Mouse (Mus musculus) neutrophil, adult 5-6 weeks (primary cell): ENCODE data around the gene Gm4305. TPM values are rescaled to one million over a fixed set of nuclear protein-coding genes. Genes with fewer than 3 reads are reported as not detected.
"Not testable (repeated sequence)": the region's sequence is repeated elsewhere in the genome, so short reads cannot be mapped to it uniquely, and the experiment has no call there.

ENCODE experiments used
- ATAC-seq: fragments of 151-379, 151-347 bp; 2 replicates; pipeline ENCODE4 v1.8.0; 2017; ENCODE audit warnings: mild to moderate bottlenecking, moderate TSS enrichment; ENCODE audit not compliant: insufficient number of reproducible peaks, poor library complexity, low FRiP score, severe bottlenecking; ENCODE audit errors: extremely low read depth
- total RNA-seq: library from RNA; stranded (forward); fragments of 200-1000 nt; gene quantifications from 2 replicates; pipeline ENCODE4 v1.2.3, GENCODE M21; 2017

Gene Gm4305
- not detected in 2 replicates for total RNA-seq

- not testable (repeated sequence) for ATAC-seq
Measured at GRCm38 (mm10) chr10:100350793-100351192, at the start of gene Gm4305. Gm4305 (plus strand) TSS chr10:100351093.

- not testable (repeated sequence) for ATAC-seq
Measured at GRCm38 (mm10) chr10:100335376-100335775, 15.5 kb upstream of the Gm4305 start, which contains the start of gene Gm4301. Gm4301 (plus strand) TSS chr10:100335676.

GRCm38 (mm10) chr10:100340536-100340935 lies 10.4 kb upstream of the Gm4305 start, which contains the start of gene Gm4302:
Gm4302 (plus strand) TSS chr10:100340836.
- not testable (repeated sequence) for ATAC-seq

GRCm38 (mm10) chr10:100345672-100346071 lies 5.2 kb upstream of the Gm4305 start, which contains the start of gene Gm4303:
Gm4303 (plus strand) TSS chr10:100345972.
- not testable (repeated sequence) for ATAC-seq

- ATAC-seq, result not testable (repeated sequence)
Measured at GRCm38 (mm10) chr10:100356841-100357240, 5.9 kb downstream of the Gm4305 start.

- not testable (repeated sequence) for ATAC-seq
Measured at GRCm38 (mm10) chr10:100361038-100361437, 10.1 kb downstream of the Gm4305 start, which contains the start of gene Gm4307. Gm4307 (plus strand) TSS chr10:100361338.

GRCm38 (mm10) chr10:100382460-100382859 lies 31.6 kb downstream of the Gm4305 start, which contains the start of gene Gm4312:
Gm4312 (minus strand) TSS chr10:100382560.
- not testable (repeated sequence) for ATAC-seq

Other genes with a start within 250 kb of the Gm4305 start
- gene Gm4301, start 15.4 kb upstream of the Gm4305 start, total RNA-seq, result not detected in 2 replicates
- not detected in 2 replicates for gene Gm4302, start 10.3 kb upstream of the Gm4305 start, total RNA-seq
- gene Gm4303, start 5.1 kb upstream of the Gm4305 start, total RNA-seq, result not detected in 2 replicates
- not detected in 2 replicates for gene Gm4307, start 10.2 kb downstream of the Gm4305 start, total RNA-seq
- not detected in 2 replicates for gene Gm4312, start 31.5 kb downstream of the Gm4305 start, total RNA-seq
- 0.86 and 1.2 TPM in 2 replicates for gene Tmtc3, start 136.3 kb downstream of the Gm4305 start, total RNA-seq
- gene Cep290, start 136.5 kb downstream of the Gm4305 start, total RNA-seq, result 3.8 and 7.8 TPM in 2 replicates
- 8.0 and 8.3 TPM in 2 replicates for gene 4930430F08Rik, start 239.3 kb downstream of the Gm4305 start, total RNA-seq
- not detected in 2 replicates for gene 1700017N19Rik, start 239.4 kb downstream of the Gm4305 start, total RNA-seq